Mouse (Mus musculus) hindbrain, embryonic 14.5 days (tissue): ENCODE data around the gene Orai2. TPM values are rescaled to one million over a fixed set of nuclear protein-coding genes. Genes with fewer than 3 reads are reported as not detected.
"Not testable (repeated sequence)": the region's sequence is repeated elsewhere in the genome, so short reads cannot be mapped to it uniquely, and the experiment has no call there.

Experiments
- ATAC-seq: fragments of 200-750 bp; cut with Nextera tagmentation; 2 replicates; pipeline ENCODE4 v1.8.0; 2017; ENCODE audit warnings: moderate number of reproducible peaks, mild to moderate bottlenecking, moderate TSS enrichment, moderate library complexity; ENCODE audit not compliant: low FRiP score
- DNase-seq: peaks from one replicate; pipeline ENCODE4 v3.0.0-alpha.2; 2015; ENCODE audit warnings: low spot score
- H3K27ac ChIP-seq: fragments of 300-500 bp; sonication (generic); 2 replicates; pipeline ENCODE4 v1.5.1; 2014; ENCODE audit warnings: mild to moderate bottlenecking, moderate library complexity
- H3K27me3 ChIP-seq: fragments of 300-500 bp; sonication (generic); 2 replicates; pipeline ENCODE4 v1.6.1; 2014; ENCODE audit warnings: mild to moderate bottlenecking, low read length, mixed read lengths; ENCODE audit not compliant: control insufficient read depth, insufficient read depth
- H3K36me3 ChIP-seq: fragments of 300-500 bp; sonication (generic); replicated peaks from 2 replicates; pipeline ENCODE4 v1.6.1; 2014; ENCODE audit not compliant: control insufficient read depth, insufficient read depth
- H3K4me1 ChIP-seq: fragments of 300-500 bp; sonication (generic); replicated peaks from 2 replicates; pipeline ENCODE4 v1.6.1; 2014; ENCODE audit warnings: antibody characterized with exemption, low read length, mixed read lengths; ENCODE audit not compliant: control insufficient read depth, insufficient read depth
- H3K4me2 ChIP-seq: fragments of 300-500 bp; sonication (generic); replicated peaks from 2 replicates; pipeline ENCODE4 v1.6.1; 2014; ENCODE audit warnings: mild to moderate bottlenecking, moderate library complexity
- H3K4me3 ChIP-seq: fragments of 300-500 bp; sonication (generic); replicated peaks from 2 replicates; pipeline ENCODE4 v1.5.1; 2014; ENCODE audit warnings: mild to moderate bottlenecking, low read length
- H3K9ac ChIP-seq: fragments of 300-500 bp; sonication (generic); 2 replicates; pipeline ENCODE4 v1.6.1; 2014
- H3K9me3 ChIP-seq: fragments of 300-500 bp; sonication (generic); 2 replicates; pipeline ENCODE4 v1.6.1; 2016; ENCODE audit warnings: low read length; ENCODE audit not compliant: control insufficient read depth
- WGBS: fragments of 180-500 bp; shearing (Covaris S2); extraction: QIAGEN DNeasy Blood & Tissue Kit; methylation state at CpG from one replicate; pipeline ENCODE4 v1.1.7; 2014; 5-methylcytosine and 5-hydroxymethylcytosine counted together
- polyA plus RNA-seq: library from polyadenylated mRNA; unstranded; fragments of >200 nt; fragmentation: Nextera tagmentation; extraction: Ambion mirVana; gene quantifications from 2 replicates; pipeline ENCODE4 v1.2.1, GENCODE M21; 2014

The Orai2 gene
- polyA plus RNA-seq, 1 experiment from 2014 or later = 34.6 TPM

- H3K36me3 ChIP-seq, H3K4me2 ChIP-seq, ATAC-seq, H3K9me3 ChIP-seq, H3K4me1 ChIP-seq, DNase-seq, H3K27ac ChIP-seq, H3K9ac ChIP-seq, H3K27me3 ChIP-seq, H3K4me3 ChIP-seq: not testable (repeated sequence)
- 90% methylated on average over 14 of the region's 14 CpGs for WGBS
Observed at GRCm38 (mm10) chr5:136211341-136212102, 41.0 kb upstream of the Orai2 start.

GRCm38 (mm10) chr5:136210549-136210948 lies 40.0 kb upstream of the Orai2 start:
- no peak overlapping the region for H3K9ac ChIP-seq
- WGBS = 80% methylated on average over 5 of the region's 5 CpGs
- no peaks in the 10 kb centered on the region for H3K36me3 ChIP-seq
- H3K4me2 ChIP-seq = no peak overlapping the region
- H3K9me3 ChIP-seq = peaks cover 3% of the 10 kb centered on the region; the same call in 1 of the 2 replicates
- no peak for DNase-seq
- H3K4me3 ChIP-seq = no peak overlapping the region
- H3K27me3 ChIP-seq = no peaks in the 10 kb centered on the region
- no peak for ATAC-seq
- H3K4me1 ChIP-seq = no peaks in the 10 kb centered on the region
- no peak overlapping the region for H3K27ac ChIP-seq

GRCm38 (mm10) chr5:136201832-136202231 lies 31.3 kb upstream of the Orai2 start:
- ATAC-seq (peak; percentile 64), DNase-seq (peak; percentile 90)
- Histone ChIP-seq H3K27ac (no peak overlapping the region), H3K9ac (no peak overlapping the region), H3K4me2 (no peak overlapping the region), H3K9me3 (no peaks in the 10 kb centered on the region), H3K27me3 (no peaks in the 10 kb centered on the region), H3K36me3 (peaks cover 4% of the 10 kb centered on the region), H3K4me1 (peaks cover 8% of the 10 kb centered on the region), H3K4me3 (no peak overlapping the region)
- 22% methylated on average over 7 of the region's 7 CpGs for WGBS

- no peak overlapping the region for H3K27ac ChIP-seq
- 31% methylated on average over 11 of the region's 11 CpGs for WGBS
- no peaks in the 10 kb centered on the region for H3K27me3 ChIP-seq
- peak overlapping the region; percentile 74 for H3K4me3 ChIP-seq
- H3K9me3 ChIP-seq = no peaks in the 10 kb centered on the region
- peaks cover 8% of the 10 kb centered on the region for H3K4me1 ChIP-seq
- H3K4me2 ChIP-seq = peak overlapping the region; percentile 54
- peak overlapping the region; percentile 64; the same call in 1 of the 2 replicates for H3K9ac ChIP-seq
- H3K36me3 ChIP-seq = peaks cover 27% of the 10 kb centered on the region
- ATAC-seq (no peak), DNase-seq (peak; percentile 38)
Observed at GRCm38 (mm10) chr5:136199526-136199925, 29.0 kb upstream of the Orai2 start.

- ATAC-seq (peak; percentile 84), DNase-seq (peak; percentile 99)
- H3K27ac ChIP-seq = peak within 1 kb of the TSS; percentile 80
- WGBS = under 1% methylated on average over 62 of the region's 62 CpGs
- peak within 1 kb of the TSS; percentile 83 for H3K9ac ChIP-seq
- H3K4me2 ChIP-seq = peak within 1 kb of the TSS; percentile 88
- no peaks in the 10 kb centered on the region for H3K9me3 ChIP-seq
- peak within 1 kb of the TSS; percentile 74 for H3K4me3 ChIP-seq
- H3K4me1 ChIP-seq = peaks cover 8% of the 10 kb centered on the region
- H3K27me3 ChIP-seq = no peaks in the 10 kb centered on the region
- H3K36me3 ChIP-seq = peaks cover 35% of the 10 kb centered on the region
Observed at GRCm38 (mm10) chr5:136198474-136199391, 28.2 kb upstream of the Orai2 start, which contains the start of gene Prkrip1. Prkrip1 (minus strand) TSS chr5:136198963.

- 88% methylated on average over 7 of the region's 7 CpGs for WGBS
- DNase-seq = no peak
- Histone ChIP-seq H3K4me1 (no peaks in the 10 kb centered on the region), H3K4me3 (no peak overlapping the region), H3K27me3 (no peaks in the 10 kb centered on the region), H3K9me3 (no peaks in the 10 kb centered on the region), H3K9ac (no peak overlapping the region), H3K27ac (no peak overlapping the region), H3K4me2 (no peak overlapping the region), H3K36me3 (peaks cover 92% of the 10 kb centered on the region)
- no peak for ATAC-seq
Observed at GRCm38 (mm10) chr5:136191870-136192269, 21.4 kb upstream of the Orai2 start.

- Histone ChIP-seq H3K9me3 (no peaks in the 10 kb centered on the region), H3K4me2 (no peak overlapping the region), H3K4me1 (no peaks in the 10 kb centered on the region), H3K27me3 (no peaks in the 10 kb centered on the region), H3K36me3 (peaks cover 85% of the 10 kb centered on the region), H3K27ac (no peak overlapping the region), H3K9ac (no peak overlapping the region), H3K4me3 (no peak overlapping the region)
- WGBS = 52% methylated on average over 4 of the region's 4 CpGs
- DNase-seq (peak; percentile 75), ATAC-seq (no peak)
Observed at GRCm38 (mm10) chr5:136186723-136187122, 16.2 kb upstream of the Orai2 start.

GRCm38 (mm10) chr5:136183766-136184165 lies 13.3 kb upstream of the Orai2 start:
- Histone ChIP-seq H3K4me2 (no peak overlapping the region), H3K36me3 (peaks cover 87% of the 10 kb centered on the region), H3K9ac (no peak overlapping the region), H3K9me3 (no peaks in the 10 kb centered on the region), H3K4me3 (no peak overlapping the region), H3K4me1 (no peaks in the 10 kb centered on the region), H3K27me3 (no peaks in the 10 kb centered on the region), H3K27ac (no peak overlapping the region)
- WGBS = 91% methylated on average over 7 of the region's 7 CpGs
- no peak for ATAC-seq
- DNase-seq = no peak

- H3K27me3 ChIP-seq = no peaks in the 10 kb centered on the region
- H3K4me1 ChIP-seq = no peaks in the 10 kb centered on the region
- WGBS = 94% methylated on average over 4 of the region's 4 CpGs
Observed at GRCm38 (mm10) chr5:136182830-136183229, 12.3 kb upstream of the Orai2 start.

More at GRCm38 (mm10) chr5:136182830-136183229, 12.3 kb upstream of the Orai2 start:
- H3K9me3 ChIP-seq = no peaks in the 10 kb centered on the region
- no peak overlapping the region for H3K4me2 ChIP-seq
- no peak overlapping the region for H3K27ac ChIP-seq
- peaks cover 87% of the 10 kb centered on the region for H3K36me3 ChIP-seq
- H3K4me3 ChIP-seq = no peak overlapping the region
- DNase-seq (no peak), ATAC-seq (no peak)
- H3K9ac ChIP-seq = no peak overlapping the region
